Mouse (Mus musculus): ENCODE measurements around the gene Gna15.

GRCm38 (mm10) chr10:81541363-81541762 lies 17.3 kb upstream of the Gna15 start:
- TF ChIP-seq POLR2A (IDR thresholded peaks at IDR 0.05; ENCODE audit: low read depth, low read length) (no peak), CTCF (IDR thresholded peaks at IDR 0.05; ENCODE audit: extremely low read depth, insufficient read length, insufficient replicate concordance, low read depth, low read length) (no peak)
